Mouse (Mus musculus): ENCODE measurements at regions not wholly inside any gene's neighbourhood (a gene's known extent, or its start where the extent isn't known, plus 50 kb on each side); places are given as distances from the start of the nearest gene placed in this dataset.

DNA sequence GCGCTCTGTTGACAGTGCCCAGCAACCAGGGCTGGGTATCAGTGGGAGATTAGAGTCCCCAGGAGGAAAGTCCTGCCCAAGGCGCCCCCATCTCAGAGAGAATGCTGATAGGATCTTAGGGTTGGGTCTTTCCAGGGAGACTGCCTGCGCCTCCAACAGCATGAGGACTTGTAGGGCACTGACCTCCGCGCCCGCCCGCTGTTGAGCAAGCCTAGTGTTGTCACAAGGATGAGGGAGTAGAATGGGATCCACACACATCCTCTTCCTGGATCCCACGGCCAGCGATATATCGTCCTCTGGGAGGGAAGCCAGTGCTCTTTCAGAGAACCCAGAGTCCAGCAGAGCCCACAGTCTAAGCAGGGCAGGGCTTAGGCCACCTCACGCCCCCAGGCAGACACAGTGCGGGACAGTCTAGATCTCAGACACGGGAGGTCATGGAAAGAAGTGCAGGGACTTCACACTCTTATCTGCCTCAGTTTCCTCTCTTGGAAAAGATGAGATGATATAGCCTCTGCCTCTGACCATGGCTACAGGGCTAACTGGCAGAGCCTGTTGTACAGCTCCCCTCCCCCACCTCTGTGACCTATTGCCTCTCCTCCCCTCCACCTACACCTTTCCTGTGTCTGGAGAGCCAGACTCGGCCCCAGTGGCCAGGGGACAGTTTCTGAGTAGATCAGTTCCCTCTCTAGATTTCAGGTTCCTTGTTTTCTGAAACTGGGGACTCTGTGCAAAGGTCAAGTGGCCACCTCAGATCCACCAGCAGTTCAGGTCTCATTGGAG lies 52.0 kb upstream of the Dusp5 start:
- Histone ChIP-seq H3K4me3 (replicated peaks) (no peak overlapping the region), H3K4me2 (no peak overlapping the region), H3K27me3 (no peaks in the 10 kb centered on the region), H3K9me3 (replicated peaks) (no peaks in the 10 kb centered on the region), H3K4me1 (no peaks in the 10 kb centered on the region), H3K27ac (no peak overlapping the region), H3K36me3 (no peaks in the 10 kb centered on the region), H3K9ac (no peak overlapping the region)
- WGBS, result 75% methylated on average over 14 of the region's 14 CpGs
- ATAC-seq (replicated peaks; ENCODE audit: low FRiP score), result no peak

DNA sequence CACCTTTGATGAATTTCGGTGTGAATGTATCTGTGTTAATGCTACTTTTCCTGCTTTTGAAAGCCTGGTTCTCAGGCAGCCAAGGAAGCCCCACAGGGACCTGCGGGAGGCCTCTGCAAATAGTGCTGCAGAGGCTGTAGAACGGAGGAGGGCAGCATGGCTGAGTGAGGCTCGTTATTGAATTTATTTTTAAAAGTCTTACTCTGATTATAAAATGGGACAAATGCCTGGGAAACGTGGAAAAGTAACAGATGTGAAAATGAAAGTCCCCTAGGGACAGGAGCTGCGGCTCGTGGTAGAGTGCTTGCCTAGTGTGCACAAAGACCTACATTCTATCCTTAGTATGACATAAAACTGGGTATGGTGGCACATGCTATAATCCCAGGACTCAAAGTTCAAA lies 59.7 kb upstream of the Dusp5 start:
- Histone ChIP-seq H3K27ac (no peak overlapping the region), H3K4me1 (no peaks in the 10 kb centered on the region), H3K4me2 (no peak overlapping the region), H3K27me3 (no peaks in the 10 kb centered on the region), H3K9me3 (replicated peaks) (0 out of 2 replicates have a peak, but pooled peaks cover 8% of the 10 kb centered on the region), H3K9ac (no peak overlapping the region), H3K4me3 (replicated peaks) (no peak overlapping the region), H3K36me3 (no peaks in the 10 kb centered on the region)
- ATAC-seq (replicated peaks; ENCODE audit: low FRiP score), result no peak
- WGBS, result 49% methylated on average over 7 of the region's 7 CpGs

GRCm38 (mm10) chr19:53464681-53465080 lies 64.2 kb upstream of the Dusp5 start:
- Histone ChIP-seq H3K36me3 (no peaks in the 10 kb centered on the region), H3K27me3 (peaks cover 3% of the 10 kb centered on the region), H3K27ac (no peak overlapping the region), H3K9me3 (replicated peaks) (0 out of 2 replicates have a peak, but pooled peaks cover 8% of the 10 kb centered on the region), H3K9ac (no peak overlapping the region), H3K4me3 (replicated peaks) (no peak overlapping the region), H3K4me1 (peaks cover 15% of the 10 kb centered on the region), H3K4me2 (no peak overlapping the region)
- ATAC-seq (replicated peaks; ENCODE audit: low FRiP score), result no peak
- WGBS, result 78% methylated on average over 5 of the region's 5 CpGs

GRCm38 (mm10) chr19:53464135-53464534 lies 64.8 kb upstream of the Dusp5 start:
- peaks cover 3% of the 10 kb centered on the region for H3K27me3 ChIP-seq
- H3K9ac ChIP-seq, result no peak overlapping the region
- H3K36me3 ChIP-seq, result no peaks in the 10 kb centered on the region
- 58% methylated on average over 3 of the region's 3 CpGs for WGBS
- ATAC-seq (replicated peaks; ENCODE audit: low FRiP score), result no peak
- H3K4me2 ChIP-seq, result no peak overlapping the region
- no peak overlapping the region for H3K4me3 ChIP-seq (replicated peaks)
- H3K9me3 ChIP-seq (replicated peaks), result 0 out of 2 replicates have a peak, but pooled peaks cover 8% of the 10 kb centered on the region
- H3K4me1 ChIP-seq, result peaks cover 18% of the 10 kb centered on the region
- no peak overlapping the region for H3K27ac ChIP-seq

DNA sequence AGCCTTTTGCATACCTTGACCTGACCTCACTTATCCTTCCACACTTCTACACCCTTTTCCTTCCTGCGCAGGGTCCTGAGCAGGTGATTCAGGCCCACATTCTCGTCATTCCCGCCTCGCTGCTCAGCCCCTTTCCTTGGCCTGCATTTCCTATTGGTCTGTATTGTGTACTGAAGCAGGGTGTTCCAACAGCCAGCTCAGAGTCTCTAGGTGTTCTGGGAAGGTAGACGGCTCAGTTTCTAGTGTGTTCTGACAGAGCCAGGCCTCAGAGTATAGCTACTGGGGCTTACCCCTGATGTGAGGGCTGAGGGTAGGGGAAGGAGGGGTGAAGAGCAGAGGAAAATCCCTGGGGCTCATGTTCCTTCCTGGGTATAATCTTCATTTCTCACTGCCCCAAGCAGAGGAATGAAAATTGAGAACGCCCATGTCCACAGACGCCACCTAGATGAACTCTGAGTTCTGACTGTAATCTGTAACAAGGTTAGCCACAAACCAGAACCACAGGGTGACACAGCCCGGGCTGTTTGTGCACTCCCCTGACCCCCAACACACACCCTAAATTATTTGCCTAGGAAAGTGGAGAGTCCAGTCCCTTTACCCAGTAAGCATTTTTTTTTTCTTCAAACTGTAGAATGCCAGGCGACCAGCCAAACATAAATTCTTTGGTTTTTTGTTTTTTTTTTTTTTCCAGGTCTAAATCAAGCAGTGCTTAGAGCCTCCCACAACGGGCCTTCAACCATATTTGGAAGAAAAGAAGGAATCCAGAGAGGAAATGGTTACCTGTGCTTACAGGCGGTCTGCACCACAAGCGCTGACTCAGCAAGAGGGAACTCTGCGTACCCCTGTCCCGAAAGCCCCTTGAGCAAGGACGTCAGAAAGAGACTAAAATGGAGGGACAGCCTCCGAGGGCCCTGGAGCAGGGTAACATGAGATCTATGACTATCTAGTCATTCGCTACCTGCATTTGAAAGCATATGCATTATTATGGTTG lies 67.6 kb upstream of the Dusp5 start:
- no peaks in the 10 kb centered on the region for H3K36me3 ChIP-seq
- peaks cover 25% of the 10 kb centered on the region for H3K4me1 ChIP-seq
- ATAC-seq (replicated peaks; ENCODE audit: low FRiP score), result 0 out of 2 replicates have a peak, but pooled peaks have one; percentile 38
- 0 out of 2 replicates have a peak, but pooled peaks cover 2% of the 10 kb centered on the region for H3K9me3 ChIP-seq (replicated peaks)
- no peak overlapping the region for H3K4me3 ChIP-seq (replicated peaks)
- no peak overlapping the region for H3K9ac ChIP-seq
- peaks cover 11% of the 10 kb centered on the region for H3K27me3 ChIP-seq
- H3K27ac ChIP-seq, result no peak overlapping the region
- no peak overlapping the region for H3K4me2 ChIP-seq
- WGBS, result 58% methylated on average over 17 of the region's 17 CpGs

DNA sequence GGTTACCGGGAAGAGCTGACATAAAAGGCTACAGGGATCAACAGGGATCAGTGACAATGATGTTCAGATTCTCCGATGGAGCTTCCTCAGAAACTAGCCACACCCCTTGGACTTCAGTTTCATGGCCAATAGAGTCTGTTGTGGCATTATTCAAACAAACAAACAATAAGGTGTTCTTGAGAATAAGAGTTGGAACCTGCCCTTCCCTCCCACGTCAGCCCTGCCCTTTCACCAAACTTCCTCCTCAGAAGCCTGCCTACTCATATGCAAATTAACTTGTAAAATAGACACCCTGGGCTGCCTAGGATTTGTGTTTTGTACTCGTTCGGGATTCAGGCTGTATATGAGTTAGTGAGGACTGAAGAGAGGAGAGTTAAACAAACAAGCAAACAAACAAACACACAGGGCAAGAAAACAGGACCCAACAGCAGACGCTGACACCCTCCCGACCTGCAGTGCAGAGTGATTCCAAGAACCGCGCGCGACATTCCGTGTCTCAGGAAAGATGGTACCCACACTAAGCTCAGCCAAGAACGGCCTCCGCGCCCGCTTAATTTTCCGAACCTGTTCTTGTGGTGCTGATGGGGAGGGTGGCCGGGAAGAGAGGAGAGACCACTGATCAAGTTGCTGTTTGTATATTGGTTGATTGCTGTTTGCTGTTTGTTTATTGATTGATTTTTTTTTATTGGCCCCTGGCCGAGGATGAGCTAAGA lies 68.4 kb upstream of the Dusp5 start:
- H3K36me3 ChIP-seq, result no peaks in the 10 kb centered on the region
- peaks cover 25% of the 10 kb centered on the region for H3K4me1 ChIP-seq
- H3K27me3 ChIP-seq, result peaks cover 11% of the 10 kb centered on the region
- no peak overlapping the region for H3K9ac ChIP-seq
- H3K4me3 ChIP-seq (replicated peaks), result peak overlapping the region; percentile 12; the same call in 1 of the 2 replicates
- no peak for ATAC-seq (replicated peaks; ENCODE audit: low FRiP score)
- no peak overlapping the region for H3K27ac ChIP-seq
- WGBS, result 9% methylated on average over 19 of the region's 19 CpGs
- peak overlapping the region; percentile 43 for H3K4me2 ChIP-seq
- no peaks in the 10 kb centered on the region for H3K9me3 ChIP-seq (replicated peaks)

GRCm38 (mm10) chr19:53459407-53459788 lies 69.0 kb upstream of the Smndc1 start:
- Histone ChIP-seq H3K9me3 (replicated peaks) (no peaks in the 10 kb centered on the region), H3K4me3 (replicated peaks) (no peak overlapping the region), H3K27ac (no peak overlapping the region), H3K27me3 (peaks cover 11% of the 10 kb centered on the region), H3K36me3 (no peaks in the 10 kb centered on the region), H3K4me2 (no peak overlapping the region), H3K4me1 (peaks cover 27% of the 10 kb centered on the region), H3K9ac (no peak overlapping the region)
- peak; percentile 56 for ATAC-seq (replicated peaks; ENCODE audit: low FRiP score)
- 23% methylated on average over 3 of the region's 3 CpGs for WGBS

- 24% methylated on average over 10 of the region's 10 CpGs for WGBS
Observed at GRCm38 (mm10) chr19:53458770-53459406, 68.5 kb upstream of the Smndc1 start.

GRCm38 (mm10) chr19:53456681-53457080 lies 66.3 kb upstream of the Smndc1 start:
- no peak for ATAC-seq (replicated peaks; ENCODE audit: low FRiP score)
- WGBS, result 78% methylated on average over 5 of the region's 5 CpGs
- no peak overlapping the region for H3K27ac ChIP-seq
- H3K9me3 ChIP-seq (replicated peaks), result no peaks in the 10 kb centered on the region
- no peak overlapping the region for H3K9ac ChIP-seq
- H3K27me3 ChIP-seq, result peaks cover 11% of the 10 kb centered on the region
- H3K4me1 ChIP-seq, result peaks cover 50% of the 10 kb centered on the region
- no peak overlapping the region for H3K4me3 ChIP-seq (replicated peaks)
- no peaks in the 10 kb centered on the region for H3K36me3 ChIP-seq
- H3K4me2 ChIP-seq, result no peak overlapping the region

More at GRCm38 (mm10) chr19:53458770-53459406, 68.5 kb upstream of the Smndc1 start:
- Histone ChIP-seq H3K9me3 (replicated peaks) (no peaks in the 10 kb centered on the region), H3K4me1 (peaks cover 32% of the 10 kb centered on the region), H3K9ac (no peak overlapping the region), H3K27me3 (peaks cover 11% of the 10 kb centered on the region), H3K36me3 (no peaks in the 10 kb centered on the region), H3K27ac (no peak overlapping the region), H3K4me3 (replicated peaks) (no peak overlapping the region), H3K4me2 (no peak overlapping the region)
- ATAC-seq (replicated peaks; ENCODE audit: low FRiP score), result peak; percentile 28; the same call in 1 of the 2 replicates

GRCm38 (mm10) chr19:53454571-53454970 lies 64.2 kb upstream of the Smndc1 start:
- Histone ChIP-seq H3K27ac (no peak overlapping the region), H3K4me3 (replicated peaks) (no peak overlapping the region), H3K9ac (no peak overlapping the region), H3K4me2 (no peak overlapping the region), H3K27me3 (0 out of 2 replicates have a peak, but pooled peaks cover 8% of the 10 kb centered on the region), H3K36me3 (no peaks in the 10 kb centered on the region), H3K4me1 (peaks cover 51% of the 10 kb centered on the region), H3K9me3 (replicated peaks) (no peaks in the 10 kb centered on the region)
- ATAC-seq (replicated peaks; ENCODE audit: low FRiP score), result no peak
- WGBS, result 82% methylated on average over 4 of the region's 4 CpGs

DNA sequence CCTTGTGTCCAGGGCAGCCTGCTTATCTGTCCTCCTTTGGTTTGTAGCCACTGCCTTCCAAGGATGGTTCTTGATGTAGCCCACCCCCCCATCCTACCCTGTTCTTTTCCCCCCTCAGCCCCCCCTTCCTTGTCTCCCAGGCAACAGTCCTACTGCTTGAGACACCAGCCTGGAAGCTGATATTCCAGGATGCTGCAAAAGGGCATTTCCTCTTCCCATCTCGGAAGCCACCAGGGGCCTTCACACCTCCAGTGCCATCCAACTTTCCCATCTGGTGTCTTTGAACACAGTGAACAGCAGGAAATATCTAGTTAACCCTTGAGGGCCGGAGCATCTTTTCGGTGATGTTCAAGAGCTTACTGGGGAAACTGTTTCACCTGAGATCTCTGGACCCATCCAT lies 63.7 kb upstream of the Smndc1 start:
- H3K36me3 ChIP-seq, result no peaks in the 10 kb centered on the region
- no peak overlapping the region for H3K4me2 ChIP-seq
- no peak overlapping the region for H3K27ac ChIP-seq
- H3K4me1 ChIP-seq, result peaks cover 47% of the 10 kb centered on the region
- no peaks in the 10 kb centered on the region for H3K9me3 ChIP-seq (replicated peaks)
- 0 out of 2 replicates have a peak, but pooled peaks have one; percentile 4 for ATAC-seq (replicated peaks; ENCODE audit: low FRiP score)
- H3K9ac ChIP-seq, result no peak overlapping the region
- 0 out of 2 replicates have a peak, but pooled peaks cover 8% of the 10 kb centered on the region for H3K27me3 ChIP-seq
- H3K4me3 ChIP-seq (replicated peaks), result no peak overlapping the region
- WGBS, result 62% methylated on average over 3 of the region's 3 CpGs
